Mouse (Mus musculus): ENCODE data around the gene Gpr18. TPM values are rescaled to one million over a fixed set of nuclear protein-coding genes. Genes with fewer than 3 reads are reported as not detected.
"Not testable (repeated sequence)": the region's sequence is repeated elsewhere in the genome, so short reads cannot be mapped to it uniquely, and the experiment has no call there.

Gpr18 gene
- polyA plus RNA-seq, 1 experiment from 2014 or later = 0.55 TPM

GRCm38 (mm10) chr14:121869111-121869510 lies 46.5 kb downstream of the Gpr18 start:
- H3K4me1 ChIP-seq = no peaks in the 10 kb centered on the region
- WGBS = 79% methylated on average over 1 of the region's 1 CpGs
- no peak overlapping the region for H3K4me3 ChIP-seq
- H3K36me3 ChIP-seq (replicated peaks) = no peaks in the 10 kb centered on the region
- no peaks in the 10 kb centered on the region for H3K9me3 ChIP-seq
- H3K27me3 ChIP-seq (ENCODE audit: poor library complexity, severe bottlenecking) = no peaks in the 10 kb centered on the region
- no peak overlapping the region for H3K27ac ChIP-seq
- no peak for DNase-seq (ENCODE audit: extremely low spot score, low spot score)

DNA sequence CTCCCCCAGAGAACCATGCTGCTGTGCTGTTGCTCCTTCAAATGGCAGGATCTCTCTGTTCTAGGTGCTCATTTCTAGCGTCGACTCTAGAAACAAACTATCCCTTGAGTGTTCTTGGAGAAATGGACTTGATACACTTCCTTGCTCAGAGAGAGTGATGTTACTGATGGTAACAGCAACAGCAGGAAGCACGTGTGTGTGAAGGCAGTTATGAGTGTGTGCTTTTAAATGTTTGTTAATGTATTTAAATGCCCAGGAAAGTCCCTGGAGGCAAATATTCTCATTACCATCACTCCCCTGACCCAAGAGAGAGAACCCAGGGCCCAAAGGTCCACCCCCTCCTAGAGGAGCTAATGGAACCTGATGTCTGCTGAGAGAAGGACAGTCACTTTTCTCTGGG lies 49.0 kb downstream of the Gpr18 start:
- 71% methylated on average over 3 of the region's 3 CpGs for WGBS
- DNase-seq (ENCODE audit: extremely low spot score, low spot score) = no peak
- no peaks in the 10 kb centered on the region for H3K4me1 ChIP-seq
- no peaks in the 10 kb centered on the region for H3K36me3 ChIP-seq (replicated peaks)
- H3K4me3 ChIP-seq = no peak overlapping the region
- no peak overlapping the region for H3K27ac ChIP-seq
- H3K27me3 ChIP-seq (ENCODE audit: poor library complexity, severe bottlenecking) = no peaks in the 10 kb centered on the region
- no peaks in the 10 kb centered on the region for H3K9me3 ChIP-seq

- H3K9me3 ChIP-seq; H3K27me3 ChIP-seq (ENCODE audit: poor library complexity, severe bottlenecking); H3K27ac ChIP-seq; H3K4me1 ChIP-seq; H3K36me3 ChIP-seq (replicated peaks); H3K4me3 ChIP-seq: not testable (repeated sequence)
- 7% methylated on average over 2 of the region's 2 CpGs for WGBS
- peak; percentile 58 for DNase-seq (ENCODE audit: extremely low spot score, low spot score)
Measured at GRCm38 (mm10) chr14:121865162-121865561, 50.4 kb downstream of the Gpr18 start.

Other genes with a start within 250 kb of the Gpr18 start
- 3.4 and 3.7 TPM in 2 replicates for gene Dock9, start 117.9 kb downstream of the Gpr18 start, polyA plus RNA-seq (2016; fragmentation: Nextera tagmentation; extraction: Ambion mirVana)
- gene Ubac2, start 37.2 kb downstream of the Gpr18 start, polyA plus RNA-seq (2016; fragmentation: Nextera tagmentation; extraction: Ambion mirVana) = 80.7 and 83.1 TPM in 2 replicates
- 1.9 and 2.5 TPM in 2 replicates for gene Gpr183, start 49.4 kb upstream of the Gpr18 start, polyA plus RNA-seq (2016; fragmentation: Nextera tagmentation; extraction: Ambion mirVana)
- not detected in 2 replicates for gene Timm8a2, start 118.9 kb upstream of the Gpr18 start, polyA plus RNA-seq (2016; fragmentation: Nextera tagmentation; extraction: Ambion mirVana)
- gene Tm9sf2, start 191.3 kb upstream of the Gpr18 start, polyA plus RNA-seq (2016; fragmentation: Nextera tagmentation; extraction: Ambion mirVana) = 120 and 128 TPM in 2 replicates